Mouse (Mus musculus) left cerebral cortex, postnatal 25 days (tissue): ENCODE results near the gene Pfdn4. TPM values are rescaled to one million over a fixed set of nuclear protein-coding genes. Genes with fewer than 3 reads are reported as not detected.
"Not testable (repeated sequence)": the region's sequence is repeated elsewhere in the genome, so short reads cannot be mapped to it uniquely, and the experiment has no call there.

Source experiments
- DNase-seq, 2 experiments: peaks; one replicate each; pipeline ENCODE4 v3.0.0; 2022; ENCODE audit warnings: low spot score in 2 of 2, mixed read lengths in 1 of 2
- intact Hi-C: fragments of 180-260 bp; cut with DNase I; formaldehyde crosslinking; loops from one replicate; pipeline ENCODE4 v1.15.1; 2025
- total RNA-seq, 2 experiments: library from RNA; stranded (reverse); gene quantifications; 2 replicates each; pipeline ENCODE4 v1.2.3; 2021

The Pfdn4 gene
- 10 to 100 TPM; 29.4 to 31.0 TPM for total RNA-seq

DNA sequence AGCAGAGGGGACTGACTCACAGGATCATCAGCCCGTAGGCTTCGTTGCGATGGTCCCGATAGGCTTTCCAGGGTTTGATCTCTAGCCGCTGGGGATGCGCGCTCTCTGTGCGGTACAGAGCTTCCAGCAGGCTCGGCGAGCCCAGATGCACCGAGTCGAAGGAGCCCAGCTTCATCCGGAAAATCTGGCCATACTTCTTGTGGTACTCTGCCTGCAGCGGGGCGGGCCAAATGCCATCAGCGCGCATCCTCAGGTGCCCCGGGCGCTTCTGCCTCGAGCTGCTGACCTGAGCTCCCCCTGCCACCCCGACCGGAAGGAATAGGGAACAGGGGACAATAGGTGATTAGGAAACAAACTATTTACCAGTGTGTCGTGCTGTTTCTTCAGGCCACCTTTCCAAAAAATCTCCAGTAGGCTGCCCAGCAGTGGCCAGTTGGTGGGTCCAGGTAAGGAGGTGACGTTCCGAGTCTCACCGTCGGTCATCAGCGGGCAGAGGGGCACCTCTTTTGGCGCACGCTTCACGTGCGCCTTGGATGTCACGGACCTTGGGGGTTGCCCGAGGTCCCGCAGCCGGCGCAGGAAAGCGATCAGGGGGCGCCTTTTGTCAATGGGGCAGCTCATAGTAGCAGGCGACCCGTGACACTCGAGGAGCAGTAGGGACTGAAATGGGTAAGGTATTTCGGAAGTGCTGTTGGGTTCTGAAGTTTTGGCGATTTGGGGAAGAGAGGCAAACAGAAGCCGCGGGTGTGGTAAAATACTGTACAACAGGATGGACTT, at the start of gene Pfdn4:
Gene Pfdn4, plus strand, starts transcription at position 275 of the 777 bp plus-strand sequence.
- DNase-seq: no peak
- intact Hi-C loops: loop anchor here (5.0 kb wide), 1 partner anchor 364 kb away; no protein-coding TSS in a partner anchor

DNA sequence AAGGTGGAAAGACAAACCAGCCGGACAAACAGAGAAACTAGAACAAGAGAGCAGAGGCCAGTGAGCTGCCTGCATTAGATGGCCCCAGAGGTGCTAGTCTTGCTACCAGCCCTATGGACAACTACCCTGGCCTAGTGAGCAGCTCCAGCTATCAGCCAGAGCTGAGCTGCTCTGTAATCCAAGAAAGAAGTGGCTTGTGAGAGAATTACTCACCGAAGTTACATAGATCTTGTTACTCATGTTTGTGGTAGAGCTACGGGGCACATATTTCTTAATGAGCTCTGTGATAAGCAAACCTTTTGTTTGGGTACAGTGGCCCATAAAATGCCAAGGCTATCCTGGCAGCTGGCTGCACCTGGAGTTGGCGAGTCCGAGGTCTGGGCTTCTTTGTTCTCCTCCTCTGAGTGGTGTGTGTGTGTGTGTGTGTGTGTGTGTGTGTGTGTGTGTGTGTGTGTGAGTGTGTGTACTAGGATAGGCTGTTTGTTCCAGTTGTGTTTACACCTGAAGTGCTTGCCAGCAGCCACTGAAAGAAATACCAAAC, 49.3 kb upstream of the Pfdn4 start:
- intact Hi-C loops: no loop called here
- no peak for DNase-seq

DNA sequence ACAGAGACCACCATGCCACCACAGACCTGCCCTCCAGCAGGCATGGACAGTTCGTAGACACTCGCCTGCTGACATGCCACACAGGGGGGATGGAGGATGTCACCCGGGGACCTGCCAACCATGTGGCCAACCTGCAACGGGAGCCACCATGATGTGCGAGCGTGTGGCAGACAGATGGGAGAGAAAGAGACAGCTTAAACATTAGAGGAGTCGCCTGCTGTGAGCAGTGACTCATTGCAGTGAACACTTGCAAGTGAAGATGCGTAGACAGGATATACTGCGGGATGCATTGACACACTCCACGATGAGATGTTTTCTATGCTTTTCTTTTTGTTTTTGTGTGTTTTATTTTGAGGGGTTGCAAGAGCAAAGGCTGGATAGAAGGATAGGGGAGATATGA, 48.6 kb upstream of the Pfdn4 start:
- intact Hi-C loops: no loop called here
- DNase-seq: peak; percentile 6 to 64

DNA sequence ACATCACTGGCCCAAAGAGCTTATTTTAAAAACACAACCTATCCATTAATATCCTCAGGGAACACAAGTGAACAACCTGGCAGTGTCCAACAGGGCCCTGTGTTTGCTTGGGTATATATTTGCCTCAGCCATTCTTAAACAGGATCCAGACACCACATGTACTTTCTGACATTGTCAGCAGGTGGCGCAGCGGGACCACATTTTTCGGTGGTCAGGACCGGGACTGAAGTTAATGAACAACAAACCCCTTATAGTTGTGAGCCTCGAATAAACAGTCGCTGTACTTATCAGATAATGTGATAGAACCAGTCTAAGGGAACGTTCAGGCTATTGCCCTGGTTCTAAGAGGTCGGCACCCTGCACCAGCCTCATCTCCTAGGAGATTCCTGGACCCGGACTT, 45.3 kb upstream of the Pfdn4 start:
- intact Hi-C loops: loop anchor here (1.0 kb wide), 1 partner anchor 56 kb away; no protein-coding TSS in a partner anchor
- DNase-seq: peak; percentile 58 to 66

DNA sequence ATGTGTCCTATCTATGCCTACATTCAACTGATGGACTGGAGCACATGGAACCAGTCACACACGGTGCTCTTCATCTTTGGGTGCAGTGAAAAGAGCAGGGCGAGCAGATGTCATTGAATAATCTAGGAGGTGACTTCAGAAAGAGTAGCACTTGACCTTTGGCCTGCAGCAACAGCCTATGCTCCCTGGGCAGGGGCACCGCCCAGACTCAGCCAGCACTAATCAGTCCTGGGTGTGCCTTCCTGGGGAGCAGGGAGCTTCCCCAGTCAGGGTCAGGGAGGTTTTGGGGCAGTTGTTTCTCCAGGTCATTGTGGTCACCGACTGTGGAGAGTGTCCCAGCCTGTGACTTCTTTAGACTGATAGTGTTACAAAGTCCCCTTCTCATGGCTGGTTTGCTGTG, 42.4 kb upstream of the Pfdn4 start:
- intact Hi-C loops, DNase-seq: not testable (repeated sequence)

DNA sequence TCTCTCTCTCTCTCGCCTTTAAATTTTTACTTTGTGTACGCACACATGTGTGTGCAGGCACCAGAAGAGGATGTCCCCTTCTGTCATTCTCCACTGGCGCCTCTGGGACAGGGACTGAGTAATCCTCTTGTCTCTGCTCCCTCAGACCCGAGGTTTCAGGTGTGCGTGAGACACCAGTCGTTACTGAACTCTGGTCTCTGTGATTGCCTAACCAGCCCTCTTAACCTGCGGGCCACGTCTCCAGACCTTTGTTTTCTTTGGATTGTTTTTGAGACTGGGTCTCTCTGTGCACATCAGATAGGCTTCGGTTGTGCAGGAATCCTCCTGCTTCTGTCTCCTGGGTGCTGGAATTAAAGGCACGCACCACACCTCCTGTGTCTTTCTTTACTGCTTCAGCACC, 37.0 kb upstream of the Pfdn4 start:
- DNase-seq: no peak
- intact Hi-C loops: no loop called here

DNA sequence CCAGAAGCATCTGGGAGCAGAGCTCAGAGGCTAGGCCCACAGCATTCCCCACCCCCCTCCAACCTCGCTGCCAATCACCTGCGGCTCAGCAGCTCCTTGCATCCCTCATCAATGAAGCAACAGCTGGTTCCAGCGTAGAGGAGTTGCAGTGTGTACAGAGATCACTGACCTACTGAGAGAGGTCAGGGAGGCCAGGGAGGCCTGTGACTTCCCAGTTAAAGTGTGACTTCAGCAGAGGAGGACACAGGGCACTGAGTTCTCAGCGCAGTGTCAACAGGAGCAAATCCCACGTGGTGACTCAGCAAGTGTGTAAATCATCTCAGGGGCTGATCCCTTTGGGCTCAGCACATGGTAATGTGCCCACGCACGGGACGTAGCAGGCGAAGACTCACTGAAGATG, 36.4 kb upstream of the Pfdn4 start:
- no peak for DNase-seq
- intact Hi-C loops: no loop called here

DNA sequence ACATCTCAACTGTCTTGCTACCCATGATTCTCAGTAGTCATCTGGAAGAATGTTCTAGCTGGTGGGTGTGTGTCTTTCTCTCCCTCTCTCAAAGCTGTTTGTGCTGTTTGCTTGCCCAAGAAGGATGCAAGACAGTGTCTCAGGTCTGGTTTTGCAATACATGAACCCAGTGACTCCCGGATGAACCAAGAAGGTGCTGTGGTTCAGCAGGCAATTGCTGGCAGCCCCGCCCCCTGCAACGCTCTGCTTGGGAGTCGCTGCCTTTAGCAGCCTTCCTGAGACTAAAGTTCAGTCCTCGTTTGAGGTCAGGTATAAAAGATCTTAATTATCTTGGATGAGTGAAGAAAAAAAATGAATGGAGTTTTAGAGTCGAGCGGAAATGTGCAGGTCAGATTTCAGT, 34.6 kb upstream of the Pfdn4 start:
- no peak for DNase-seq
- intact Hi-C loops: no loop called here

DNA sequence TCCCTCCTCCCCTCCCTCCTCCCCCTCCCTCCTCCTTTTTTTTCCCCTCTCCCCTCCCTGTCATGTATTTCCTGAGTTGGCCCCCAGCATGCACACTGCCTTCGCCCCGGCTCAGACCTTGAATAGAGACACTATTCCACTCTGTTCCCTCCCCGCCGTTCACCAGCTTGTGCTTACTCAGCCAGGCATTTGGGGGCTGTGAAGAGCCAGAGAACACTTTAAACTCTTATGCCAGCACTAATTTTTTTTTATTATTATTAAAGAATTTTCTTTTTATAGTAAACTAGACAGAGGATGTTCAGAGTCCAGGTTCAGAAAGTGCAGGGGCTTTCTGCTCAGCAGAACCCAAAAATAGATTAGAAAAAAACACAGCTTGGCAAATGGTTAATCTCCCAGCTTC, 31.4 kb upstream of the Pfdn4 start:
- DNase-seq: no peak
- intact Hi-C loops: no loop called here

DNA sequence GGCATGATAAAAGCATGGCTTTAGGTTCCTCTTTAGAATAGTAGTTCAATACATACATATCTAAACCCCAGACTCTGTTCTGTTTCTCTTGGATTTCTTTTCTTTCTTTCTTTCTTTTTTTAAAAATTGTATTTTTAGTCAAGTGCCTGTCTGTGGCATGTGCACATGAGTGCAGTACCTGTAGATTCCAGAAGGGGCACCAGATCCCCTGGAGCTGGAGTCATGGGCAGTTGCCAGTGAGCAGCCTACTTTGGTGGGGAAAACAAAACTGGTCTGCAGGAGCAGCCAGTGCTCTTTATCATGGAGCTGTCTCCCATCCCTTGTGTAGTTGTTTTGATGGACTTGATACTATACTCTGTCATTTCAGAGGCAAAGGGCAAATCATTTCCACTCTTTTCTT, 28.2 kb upstream of the Pfdn4 start:
- intact Hi-C loops: no loop called here
- DNase-seq: no peak

DNA sequence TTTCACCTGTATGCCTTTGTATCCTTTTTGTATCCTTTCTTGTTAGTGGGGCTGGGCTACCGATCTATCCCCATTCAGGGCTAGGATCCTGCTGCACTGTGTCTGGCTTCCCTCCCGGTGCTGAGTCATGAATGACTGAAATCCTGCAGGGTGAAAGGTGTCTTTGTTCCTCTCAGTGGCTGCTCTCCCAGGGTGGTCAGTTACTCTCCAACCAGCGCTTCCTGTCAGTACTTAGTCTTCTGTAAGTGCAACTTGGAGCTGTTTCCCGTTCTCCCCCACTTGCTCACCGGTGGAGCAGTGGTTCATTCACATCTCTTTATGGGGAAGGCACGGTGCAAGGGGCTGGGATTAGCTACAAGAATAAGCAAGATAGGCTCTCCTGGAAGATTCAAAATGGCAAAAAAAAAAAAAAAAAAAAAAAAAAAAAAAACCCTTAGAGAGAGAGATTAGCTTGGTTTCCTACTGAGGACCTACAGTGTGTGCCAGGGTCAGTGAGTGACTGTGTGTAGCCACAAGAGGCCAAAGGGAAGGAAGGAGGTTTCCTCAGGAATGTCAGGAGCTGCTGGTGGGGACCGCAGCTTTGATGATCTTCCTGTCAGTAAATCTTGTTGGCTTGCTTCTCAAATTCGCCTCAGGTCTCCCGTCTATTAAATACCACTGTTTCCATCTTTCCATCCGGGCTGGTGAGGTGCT, 26.5 kb upstream of the Pfdn4 start:
- intact Hi-C loops: no loop called here
- peak; percentile 23 to 45 for DNase-seq

DNA sequence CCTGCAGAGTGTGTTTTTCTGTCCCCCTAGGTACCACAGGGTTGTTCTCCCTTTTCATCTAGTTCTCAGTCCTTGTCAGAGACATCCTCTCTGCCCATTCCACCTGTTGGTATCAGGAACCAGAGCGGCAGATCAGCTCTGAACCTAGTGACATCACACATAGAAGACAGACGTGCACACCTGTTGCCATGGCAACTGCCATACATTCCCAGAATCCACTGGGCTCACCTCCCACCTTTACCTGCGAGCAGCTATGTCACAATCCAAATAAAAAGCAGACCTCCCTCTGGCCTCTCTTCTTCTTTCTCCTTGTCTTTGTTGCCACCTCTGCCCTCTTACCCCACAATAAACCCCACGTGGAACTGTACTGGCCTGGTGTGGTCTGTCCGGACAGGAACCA, 25.6 kb upstream of the Pfdn4 start:
- DNase-seq: no peak
- intact Hi-C loops: no loop called here

DNA sequence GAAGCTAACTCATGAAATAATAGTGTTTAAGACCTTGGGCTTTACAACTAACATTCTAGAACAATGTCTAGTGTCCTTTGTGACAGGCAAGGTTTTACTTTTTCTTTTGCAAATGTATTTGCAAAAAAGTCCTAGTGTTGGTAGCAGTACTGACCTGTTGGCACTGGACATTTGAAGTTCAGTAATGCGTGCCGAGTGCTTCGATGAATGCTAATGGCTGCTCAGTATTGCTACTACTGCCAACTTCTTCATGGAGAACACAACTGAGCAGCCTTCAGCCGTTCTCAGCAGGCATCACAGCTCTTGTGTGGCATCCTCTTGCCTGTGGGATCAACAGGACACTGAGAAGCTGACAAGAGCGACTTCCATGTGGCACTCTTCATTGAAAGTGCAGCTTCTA, 22.1 kb upstream of the Pfdn4 start:
- intact Hi-C loops: no loop called here
- no peak for DNase-seq

DNA sequence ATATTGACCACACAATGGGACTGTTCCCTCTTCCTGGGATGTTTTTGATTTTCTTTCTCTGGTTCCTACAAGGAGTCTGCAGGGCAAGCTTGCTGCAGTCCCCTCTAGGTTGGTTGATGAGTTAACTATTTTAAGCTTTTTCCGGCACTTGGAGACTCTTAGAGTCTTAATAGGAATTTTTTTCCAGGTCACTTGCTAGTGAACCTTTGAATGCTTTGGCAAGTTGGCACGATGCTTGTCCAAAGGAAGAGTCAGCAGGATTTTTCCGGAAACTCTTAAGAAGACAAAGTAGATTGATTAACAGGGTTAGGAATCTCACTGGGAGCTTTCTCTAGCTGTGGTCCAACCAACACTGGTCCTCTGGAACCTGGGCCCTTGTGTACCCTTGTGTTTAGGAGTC, 21.1 kb upstream of the Pfdn4 start:
- no peak for DNase-seq
- intact Hi-C loops: no loop called here

DNA sequence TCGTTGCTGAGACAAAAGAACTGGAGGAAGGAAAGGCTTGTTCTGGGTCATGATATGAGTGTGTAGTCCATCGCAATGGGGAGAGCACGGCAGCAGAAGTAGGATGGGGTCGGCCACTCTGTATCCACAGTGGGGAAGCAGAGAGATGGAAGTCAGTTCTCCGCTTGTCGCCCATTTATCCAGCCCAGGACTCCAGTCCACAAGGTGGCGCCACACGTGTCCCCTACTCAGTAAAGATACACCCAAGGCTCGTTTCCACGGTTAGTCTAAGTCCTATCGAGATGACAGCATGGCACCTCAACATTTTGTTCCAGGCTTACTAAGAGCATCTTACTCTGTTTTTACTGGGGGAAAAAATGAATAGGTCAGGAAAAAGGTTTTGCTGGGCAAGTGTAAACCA, 20.0 kb upstream of the Pfdn4 start:
- no peak for DNase-seq
- intact Hi-C loops: no loop called here

DNA sequence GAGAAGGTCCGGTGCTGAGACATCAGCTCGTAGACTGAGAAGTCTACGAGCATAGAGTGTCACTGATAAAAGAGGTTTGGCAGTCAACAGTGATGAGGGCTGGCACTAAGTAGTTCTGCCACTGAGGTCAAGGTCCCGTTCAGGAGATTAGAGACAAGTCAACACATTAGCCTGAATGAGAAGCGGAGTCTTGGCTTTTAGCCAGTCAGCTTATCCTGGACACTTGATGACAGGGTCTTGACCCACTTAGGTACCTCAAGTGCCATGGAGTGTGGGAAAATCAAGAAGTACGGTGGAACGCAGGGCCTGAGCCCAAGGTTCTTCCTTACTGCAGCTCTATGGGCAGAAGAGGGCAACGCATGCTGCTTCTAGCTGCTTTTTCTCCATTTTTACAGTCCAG, 19.6 kb upstream of the Pfdn4 start:
- no peak for DNase-seq

DNA sequence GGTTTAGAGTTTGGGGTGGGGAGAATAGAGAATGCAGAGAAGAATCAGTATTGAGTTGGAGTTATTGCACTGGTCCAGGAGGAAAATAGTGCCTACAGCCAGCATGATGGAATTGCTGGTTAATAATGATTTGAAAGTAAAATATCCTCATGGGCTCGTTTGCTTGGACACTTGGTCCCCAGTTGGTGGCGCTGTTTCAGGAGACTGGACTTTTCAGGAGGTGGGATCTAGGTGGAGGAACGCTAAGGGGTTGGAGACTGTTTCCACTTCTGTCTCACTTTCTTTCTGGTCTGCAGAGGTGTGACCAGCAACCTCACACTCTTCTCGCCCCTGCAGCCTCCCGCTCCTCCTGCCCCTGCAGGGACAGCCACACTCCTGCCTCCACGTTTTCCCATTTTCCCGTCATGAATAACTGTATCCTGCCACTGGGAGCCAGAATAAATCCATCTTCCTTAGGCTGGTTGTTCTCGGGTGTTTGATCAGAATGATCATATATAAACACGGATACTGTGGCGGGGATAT, 14.1 kb upstream of the Pfdn4 start:
- intact Hi-C loops: no loop called here
- no peak for DNase-seq

More for the DNA sequence above, 19.6 kb upstream of the Pfdn4 start:
- intact Hi-C loops: no loop called here

DNA sequence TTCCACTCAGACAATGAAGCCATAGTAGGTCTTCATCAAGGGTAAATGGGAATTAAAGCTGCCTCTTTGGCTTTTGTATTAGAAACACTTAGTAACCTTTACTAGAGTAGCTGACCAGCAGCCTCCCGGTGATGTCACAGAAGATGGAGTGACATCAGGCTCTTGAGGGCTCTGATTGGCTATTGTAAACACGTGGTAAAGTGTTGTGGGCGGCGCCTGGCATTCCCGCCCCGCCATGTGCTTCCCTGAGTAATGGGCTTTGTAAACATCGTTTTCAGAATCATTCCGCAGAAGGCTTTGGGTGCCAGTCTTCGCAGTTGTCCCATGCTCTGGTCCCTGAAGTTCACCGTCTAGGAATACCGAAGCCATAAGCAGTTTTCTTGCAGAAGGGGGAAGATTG, 12.3 kb upstream of the Pfdn4 start:
- no peak for DNase-seq
- intact Hi-C loops: no loop called here

DNA sequence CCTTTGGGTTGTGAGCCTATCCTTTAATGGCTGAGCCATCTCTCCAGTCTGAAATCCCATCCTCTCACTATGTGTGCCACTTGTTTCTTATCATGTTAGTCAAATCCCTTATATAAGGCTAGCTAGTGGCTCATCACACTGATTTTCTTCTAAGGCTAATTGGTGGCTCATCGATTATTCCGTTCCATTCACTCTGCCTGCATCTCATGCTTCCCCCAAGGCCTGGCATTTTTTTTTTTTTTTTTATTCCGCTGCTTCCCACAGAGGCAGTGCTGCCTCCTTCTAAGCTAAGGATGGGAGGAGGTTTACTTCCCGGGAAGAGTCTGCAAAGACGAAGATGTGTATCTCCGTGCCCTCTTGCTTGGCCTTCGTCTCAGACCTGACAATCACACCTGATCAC, 9.0 kb upstream of the Pfdn4 start:
- intact Hi-C loops: no loop called here

DNA sequence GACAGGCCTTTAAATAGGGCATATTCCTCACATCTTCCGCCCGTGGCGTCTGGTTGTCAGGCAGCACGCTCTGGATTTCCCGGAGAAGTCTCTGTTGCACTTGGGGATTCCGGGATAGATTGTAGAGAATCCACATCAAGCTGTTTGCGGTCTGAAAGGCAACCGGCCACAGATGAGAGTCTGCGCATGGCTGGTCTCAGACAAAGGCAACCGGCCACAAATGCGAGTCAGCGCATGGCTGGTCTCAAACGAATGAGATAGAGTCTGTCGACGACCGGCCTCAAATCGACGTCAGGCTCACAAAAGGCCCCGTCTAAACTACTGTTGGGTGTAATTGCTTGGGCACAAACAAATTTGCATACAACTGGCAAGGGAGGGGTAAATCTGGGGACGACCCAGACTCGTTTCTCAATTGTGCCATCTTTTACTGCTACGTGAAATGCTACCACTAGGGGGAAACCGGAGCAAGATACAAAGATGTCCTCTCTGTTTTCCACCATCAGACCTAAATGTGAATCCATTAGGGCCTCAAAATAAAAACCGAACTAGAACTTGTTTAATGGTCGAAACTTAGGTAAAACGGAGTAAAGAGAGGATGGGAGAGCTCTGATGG, 8.2 kb upstream of the Pfdn4 start:
- no peak for DNase-seq
- intact Hi-C loops: no loop called here

More for the DNA sequence above, 9.0 kb upstream of the Pfdn4 start:
- no peak for DNase-seq
